Mouse (Mus musculus): ENCODE results near the gene Npm1.

GRCm38 (mm10) chr11:33175768-33176167 is 12.8 kb upstream of the Npm1 start:
- TF ChIP-seq CTCF (IDR thresholded peaks at IDR 0.05; ENCODE audit: low read depth), result no peak
- TF ChIP-seq EP300 (IDR thresholded peaks at IDR 0.05; ENCODE audit: low read depth), result no peak

Measured in heart, postnatal 0 days (tissue).